27 mouse cellular contexts compared by ENCODE assay signal in genomic region chr1:19450786-19451185, GRCm38 (mm10).
DNase-seq lines count a peak whose midpoint lies in the region; ATAC-seq lines count a peak whose summit lies in the region.
"Had no signal": no experiment of that assay in that cellular context is flagged by ENCODE, and none has a peak within 500 bp of the region (broad histone marks: within the 10 kb centered on the region; RNA-seq: fewer than 3 reads in every experiment).

No protein-coding gene starts in this region.

- H3K36me3 ChIP-seq in embryonic facial prominence, embryonic 14.5 days (ENCODE audit: control insufficient read depth, insufficient read depth, low read length) = no peaks in the 10 kb centered on the region
- no peaks in the 10 kb centered on the region for H3K36me3 ChIP-seq in embryonic facial prominence, embryonic 10.5 days (replicated peaks)
- H3K36me3 ChIP-seq: embryonic facial prominence, embryonic 15.5 days; forebrain, embryonic 12.5 days; hindbrain, embryonic 10.5 days; hindbrain, embryonic 15.5 days; kidney, embryonic 15.5 days; liver, embryonic 12.5 days; neural tube, embryonic 13.5 days had no signal

- no peak for ATAC-seq in embryonic facial prominence, embryonic 14.5 days (ENCODE audit: low read depth)
- ATAC-seq: forebrain, postnatal 0 days; inflammation-experienced regulatory T-cells, adult 6 months; liver, embryonic 12.5 days; liver, postnatal 0 days had no signal

- no peak overlapping the region for H3K4me2 ChIP-seq in embryonic facial prominence, embryonic 14.5 days (ENCODE audit: low read depth, low read length)
- H3K4me2 ChIP-seq: embryonic facial prominence, embryonic 15.5 days; forebrain, embryonic 12.5 days; hindbrain, embryonic 15.5 days; kidney, embryonic 15.5 days; liver, embryonic 12.5 days; neural tube, embryonic 13.5 days had no signal

- H3K27me3 ChIP-seq in embryonic facial prominence, embryonic 14.5 days (replicated peaks; ENCODE audit: control insufficient read depth, insufficient read depth, low read length) = no peaks in the 10 kb centered on the region
- no peaks in the 10 kb centered on the region for H3K27me3 ChIP-seq in embryonic facial prominence, embryonic 10.5 days (replicated peaks; ENCODE audit: low read depth, poor library complexity, severe bottlenecking)
- H3K27me3 ChIP-seq: embryonic facial prominence, embryonic 15.5 days; forebrain, embryonic 12.5 days; hindbrain, embryonic 15.5 days; kidney, embryonic 15.5 days; liver, embryonic 12.5 days; megakaryocyte, embryonic 14.5 days; neural tube, embryonic 13.5 days had no signal

- no peak overlapping the region for H3K27ac ChIP-seq in embryonic facial prominence, embryonic 14.5 days (replicated peaks; ENCODE audit: low read depth, low read length)
- no peak overlapping the region for H3K27ac ChIP-seq in embryonic facial prominence, embryonic 10.5 days (replicated peaks)
- H3K27ac ChIP-seq: embryonic facial prominence, embryonic 15.5 days; forebrain, embryonic 12.5 days; hindbrain, embryonic 10.5 days; hindbrain, embryonic 15.5 days; kidney, embryonic 15.5 days; layer of hippocampus, adult 2 months; left cerebral cortex, adult 2 months; liver, embryonic 12.5 days; neural tube, embryonic 13.5 days had no signal

- 72% methylated on average over 5 of the region's 5 CpGs for WGBS in embryonic facial prominence, embryonic 14.5 days
- 86% methylated on average over 5 of the region's 5 CpGs for WGBS in embryonic facial prominence, embryonic 10.5 days

- DNase-seq in embryonic facial prominence, embryonic 14.5 days (ENCODE audit: low spot score) = peak; percentile 20
- no peak for DNase-seq in embryonic facial prominence, embryonic 10.5 days (ENCODE audit: low spot score)
- DNase-seq in retina, adult 2 months (ENCODE audit: low read depth, low spot score) = peak; percentile 8
- DNase-seq in retina, embryonic 14.5 days (ENCODE audit: low spot score) = no peak
- DNase-seq in cerebellum, postnatal 10 days = peak; percentile 30 to 54
- no peak for DNase-seq in spleen, postnatal 36 days (ENCODE audit: low spot score in 2 of 2)
- DNase-seq in kidney, postnatal 10 days = no peak
- DNase-seq: adrenal gland, postnatal 25 days; forebrain, postnatal 0 days; heart, postnatal 14 days; kidney, adult 18-20 months; kidney, postnatal 36 days; liver, postnatal 0 days; lung, postnatal 36 days; right cerebral cortex, postnatal 25 days; thymus, postnatal 36 days had no signal

- H3K9ac ChIP-seq in embryonic facial prominence, embryonic 14.5 days (ENCODE audit: low read depth, low read length) = no peak overlapping the region
- H3K9ac ChIP-seq: embryonic facial prominence, embryonic 15.5 days; forebrain, embryonic 12.5 days; forebrain, postnatal 0 days; hindbrain, embryonic 15.5 days; kidney, embryonic 15.5 days; liver, embryonic 12.5 days; liver, postnatal 0 days; neural tube, embryonic 13.5 days had no signal

- no peaks in the 10 kb centered on the region for H3K9me3 ChIP-seq in embryonic facial prominence, embryonic 14.5 days (ENCODE audit: control insufficient read depth, low read length)
- H3K9me3 ChIP-seq in embryonic facial prominence, embryonic 10.5 days = no peaks in the 10 kb centered on the region
- H3K9me3 ChIP-seq: embryonic facial prominence, embryonic 15.5 days; forebrain, embryonic 12.5 days; hindbrain, embryonic 10.5 days; hindbrain, embryonic 15.5 days; kidney, embryonic 15.5 days; liver, embryonic 12.5 days; megakaryocyte, embryonic 14.5 days; neural tube, embryonic 13.5 days had no signal

- H3K4me1 ChIP-seq in embryonic facial prominence, embryonic 14.5 days (ENCODE audit: control insufficient read depth, insufficient read depth, low read length) = no peaks in the 10 kb centered on the region
- 0 out of 2 replicates have a peak, but pooled peaks cover 2% of the 10 kb centered on the region for H3K4me1 ChIP-seq in embryonic facial prominence, embryonic 10.5 days
- H3K4me1 ChIP-seq: embryonic facial prominence, embryonic 15.5 days; forebrain, embryonic 12.5 days; hindbrain, embryonic 10.5 days; hindbrain, embryonic 15.5 days; kidney, embryonic 15.5 days; liver, embryonic 12.5 days; megakaryocyte, embryonic 14.5 days; neural tube, embryonic 13.5 days had no signal

- no peak overlapping the region for H3K4me3 ChIP-seq in embryonic facial prominence, embryonic 14.5 days (ENCODE audit: low read depth, low read length)
- no peak overlapping the region for H3K4me3 ChIP-seq in embryonic facial prominence, embryonic 10.5 days
- H3K4me3 ChIP-seq: embryonic facial prominence, embryonic 15.5 days; forebrain, embryonic 12.5 days; hindbrain, embryonic 10.5 days; hindbrain, embryonic 15.5 days; kidney, embryonic 15.5 days; layer of hippocampus, adult 2 months; left cerebral cortex, adult 2 months; liver, embryonic 12.5 days; megakaryocyte, embryonic 14.5 days; neural tube, embryonic 13.5 days had no signal

Comparison
In these comparisons a context has a peak if more than half of its experiments do, and no peak if none do; other contexts are left out.
1. DNase-seq: peak in embryonic facial prominence, embryonic 14.5 days (single experiment), retina, adult 2 months (single experiment) and cerebellum, postnatal 10 days (2 of 2); none in embryonic facial prominence, embryonic 10.5 days (single experiment), retina, embryonic 14.5 days (single experiment), spleen, postnatal 36 days (0 of 2) and kidney, postnatal 10 days (single experiment).